Mouse (Mus musculus) neural tube, postnatal 0 days (tissue): Measurements from ENCODE around the gene Mob3a. TPM values are rescaled to one million over a fixed set of nuclear protein-coding genes. Genes with fewer than 3 reads are reported as not detected.

Source experiments
- polyA plus RNA-seq: library from polyadenylated mRNA; unstranded; fragments of >200 nt; fragmentation: Nextera tagmentation; extraction: Ambion mirVana; gene quantifications from 2 replicates; pipeline ENCODE4 v1.2.1, GENCODE M21; 2015

Mob3a gene
- 38.3 and 41.4 TPM in 2 replicates for polyA plus RNA-seq

DNA sequence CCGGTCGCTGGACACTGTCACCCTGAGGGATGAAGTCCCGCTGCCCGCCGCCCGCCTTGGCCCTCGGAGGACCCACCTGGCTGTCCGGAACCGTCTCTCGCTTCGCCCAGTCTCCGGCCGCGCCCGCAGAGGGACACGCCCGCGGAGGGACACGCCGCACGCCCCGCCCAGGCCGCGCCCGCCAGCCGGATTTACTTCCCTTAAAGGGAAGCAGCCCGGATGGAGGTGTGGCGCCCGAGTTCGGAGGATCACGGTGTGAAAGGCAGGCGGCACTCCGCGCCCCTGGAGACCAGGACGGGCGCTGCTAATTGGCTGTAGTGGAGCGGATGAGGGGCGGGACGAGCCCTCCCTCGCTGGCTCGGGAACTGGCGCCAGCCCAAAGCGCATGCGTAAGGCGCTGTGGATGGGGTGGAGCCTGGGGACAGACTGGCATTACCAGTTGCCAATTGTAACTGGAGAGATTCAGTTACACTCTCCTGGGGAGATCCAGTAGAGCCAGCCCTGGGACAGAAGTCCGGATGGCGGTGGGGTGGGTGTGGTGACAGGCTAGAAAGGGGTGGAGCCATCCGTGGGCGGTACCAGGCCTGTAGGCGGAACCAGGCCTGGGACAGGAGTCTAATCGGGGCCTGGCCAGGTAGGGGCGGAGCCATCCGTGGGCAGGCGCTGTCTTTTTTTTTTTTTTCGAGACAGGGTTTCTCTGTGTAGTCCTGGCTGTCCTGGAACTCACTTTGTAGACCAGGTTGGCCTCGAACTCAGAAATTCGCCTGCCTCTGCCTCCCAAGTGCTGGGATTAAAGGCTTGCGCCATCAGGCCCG, at the start of gene Mob3a, which contains the start of gene Izumo4:
Mob3a (minus strand) TSS at position 257 of the 815 bp plus-strand sequence.
Izumo4 (plus strand) TSS at position 464 of the 815 bp plus-strand sequence.

DNA sequence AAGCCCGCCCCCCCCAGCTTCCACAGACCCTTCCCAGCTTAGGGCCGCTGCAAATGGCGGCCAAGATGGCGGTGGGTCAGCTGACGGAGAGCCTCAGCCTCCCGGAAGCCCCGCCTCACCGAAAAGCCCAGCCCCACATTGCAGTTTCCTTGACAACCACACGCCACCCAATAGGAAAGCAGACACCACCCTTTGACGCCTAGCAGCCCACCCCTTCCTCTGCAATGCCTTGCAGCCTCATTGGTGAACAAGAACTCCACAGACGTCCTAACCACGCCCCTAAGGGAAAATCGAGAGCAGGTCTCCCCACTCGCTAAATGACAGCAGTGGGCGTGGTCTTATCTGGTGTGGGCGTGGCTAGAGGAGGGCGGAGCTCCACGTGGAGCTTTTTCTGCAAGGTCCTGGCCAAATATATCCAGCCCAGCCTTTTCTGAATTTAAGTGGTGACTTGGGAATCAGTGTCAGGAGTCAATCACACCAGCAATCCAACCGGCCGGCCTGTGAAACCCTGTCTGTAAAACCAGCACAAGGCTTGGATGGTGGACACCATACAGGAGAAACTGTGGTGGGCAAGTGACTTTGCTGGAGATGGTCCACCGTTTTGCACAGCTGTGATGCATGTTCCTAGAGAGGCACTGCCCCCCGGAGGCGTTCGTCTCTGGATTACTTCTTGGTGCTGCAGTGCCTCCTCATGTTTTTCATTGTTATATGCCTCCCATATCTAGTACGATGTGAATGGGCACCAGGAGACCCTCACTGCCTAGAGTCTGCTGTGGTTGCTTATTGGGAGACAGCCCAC, 40.6 kb upstream of the Mob3a start, which contains the start of gene Ap3d1:
Ap3d1 (minus strand) TSS at position 85 of the 799 bp plus-strand sequence.

DNA sequence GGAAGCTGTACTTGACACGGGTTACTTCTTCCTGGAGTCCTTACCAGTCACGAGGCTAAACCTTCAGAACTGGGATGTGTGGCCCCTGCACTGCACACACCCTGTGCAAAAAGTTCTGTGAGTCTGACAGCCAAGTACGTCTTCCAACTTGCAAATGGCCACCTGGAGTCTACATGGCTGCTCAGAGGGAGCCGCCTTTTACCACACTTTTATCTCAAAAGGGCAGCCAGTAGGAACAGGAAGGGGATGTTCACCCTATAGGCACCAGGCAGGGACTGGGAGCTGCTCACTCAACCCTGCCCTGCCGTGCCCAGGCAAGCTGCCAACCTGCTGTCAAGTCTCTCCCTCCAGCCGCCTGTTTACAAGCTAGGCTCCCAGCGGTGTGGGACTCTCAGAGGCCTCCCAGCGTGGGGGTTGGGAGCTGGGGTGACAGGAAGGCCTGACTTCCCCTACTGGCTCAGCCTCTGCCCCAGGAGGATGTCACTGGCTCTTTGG, 23.8 kb downstream of the Mob3a start, which contains the start of gene Mknk2:
Mknk2 (minus strand) TSS at position 171 of the 495 bp plus-strand sequence.

DNA sequence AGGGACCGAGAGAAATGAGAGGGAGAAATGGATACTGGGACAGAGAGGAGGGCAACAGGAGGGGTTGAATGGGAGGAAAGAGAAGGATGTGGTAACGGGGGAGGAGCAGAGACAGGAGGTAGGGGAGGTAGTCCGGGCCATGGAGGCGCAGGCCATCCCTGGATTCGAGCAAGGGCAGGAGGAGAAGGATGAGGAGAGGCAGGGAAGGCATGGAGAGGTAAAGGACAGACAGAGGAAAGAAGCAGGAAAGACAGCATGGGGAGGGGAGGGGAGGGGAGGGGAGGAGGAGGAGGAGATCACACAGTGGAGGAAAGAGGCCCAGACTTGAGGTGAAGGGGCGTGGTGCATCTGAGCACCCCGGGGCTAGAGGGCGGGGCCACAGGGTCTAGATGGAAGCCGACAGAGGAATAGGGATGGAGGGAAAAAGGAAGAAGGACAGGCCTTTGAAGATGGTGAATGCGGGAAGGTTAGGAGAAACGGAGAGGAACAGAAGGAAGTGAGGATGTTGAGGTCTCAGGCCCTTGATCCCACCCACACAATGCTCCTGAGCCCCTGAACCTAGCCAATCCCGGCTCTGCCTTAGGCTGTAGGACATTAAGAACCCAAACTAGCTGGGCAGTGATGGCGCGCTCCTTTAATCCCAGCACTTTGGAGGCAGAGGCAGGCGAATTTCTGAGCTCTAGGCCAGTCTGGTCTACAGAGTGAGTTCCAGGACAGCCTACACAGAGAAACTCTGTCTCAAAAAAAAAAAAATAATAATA, 44.7 kb downstream of the Mob3a start, which contains the start of gene Btbd2:
Btbd2 (minus strand) TSS at position 209 of the 761 bp plus-strand sequence.

Other genes starting within 250 kb of the Mob3a start
- 0.34 and 0.56 TPM in 2 replicates for gene Onecut3, start 207.1 kb downstream of the Mob3a start, polyA plus RNA-seq
- gene Atp8b3, start 162.9 kb downstream of the Mob3a start, polyA plus RNA-seq, result 0.65 and 1.3 TPM in 2 replicates
- 23.8 and 28.1 TPM in 2 replicates for gene Rexo1, start 140.4 kb downstream of the Mob3a start, polyA plus RNA-seq
- 6.8 and 7.9 TPM in 2 replicates for gene Klf16, start 124.7 kb downstream of the Mob3a start, polyA plus RNA-seq
- gene Abhd17a, start 111.6 kb downstream of the Mob3a start, polyA plus RNA-seq, result 231 and 233 TPM in 2 replicates
- 73.3 and 73.4 TPM in 2 replicates for gene Scamp4, start 99.1 kb downstream of the Mob3a start, polyA plus RNA-seq
- 3.3 and 5.1 TPM in 2 replicates for gene Adat3, start 99.1 kb downstream of the Mob3a start, polyA plus RNA-seq
- gene Gm49322, start 96.0 kb downstream of the Mob3a start, polyA plus RNA-seq, result 1.1 and 1.5 TPM in 2 replicates
- gene Csnk1g2, start 79.1 kb downstream of the Mob3a start, polyA plus RNA-seq, result 97.4 and 99.0 TPM in 2 replicates
- gene Btbd2, start 44.9 kb downstream of the Mob3a start, polyA plus RNA-seq, result 115 and 116 TPM in 2 replicates
- 39.0 and 43.5 TPM in 2 replicates for gene Mknk2, start 23.9 kb downstream of the Mob3a start, polyA plus RNA-seq
- gene Izumo4, start 207 bp upstream of the Mob3a start, polyA plus RNA-seq, result 42.0 and 58.3 TPM in 2 replicates
- 107 and 110 TPM in 2 replicates for gene Ap3d1, start 40.3 kb upstream of the Mob3a start, polyA plus RNA-seq
- gene Dot1l, start 53.2 kb upstream of the Mob3a start, polyA plus RNA-seq, result 11.0 and 15.3 TPM in 2 replicates
- 44.2 and 49.1 TPM in 2 replicates for gene Sf3a2, start 96.2 kb upstream of the Mob3a start, polyA plus RNA-seq
- 108 and 123 TPM in 2 replicates for gene Plekhj1, start 96.6 kb upstream of the Mob3a start, polyA plus RNA-seq
- gene Amh, start 103.3 kb upstream of the Mob3a start, polyA plus RNA-seq, result 0.21 and 0.27 TPM in 2 replicates
- 2.4 and 2.7 TPM in 2 replicates for gene Jsrp1, start 111.5 kb upstream of the Mob3a start, polyA plus RNA-seq
- gene Oaz1, start 124.7 kb upstream of the Mob3a start, polyA plus RNA-seq, result 1,152 and 1,281 TPM in 2 replicates
- gene Lingo3, start 142.1 kb upstream of the Mob3a start, polyA plus RNA-seq, result 28.9 and 30.1 TPM in 2 replicates
- 271 and 277 TPM in 2 replicates for gene Lsm7, start 153.2 kb upstream of the Mob3a start, polyA plus RNA-seq
- 79.8 and 90.2 TPM in 2 replicates for gene Sppl2b, start 153.3 kb upstream of the Mob3a start, polyA plus RNA-seq
- 0.10 and 0.27 TPM in 2 replicates for gene Tmprss9, start 169.9 kb upstream of the Mob3a start, polyA plus RNA-seq
- gene Timm13, start 199.0 kb upstream of the Mob3a start, polyA plus RNA-seq, result 389 and 390 TPM in 2 replicates
- 20.9 and 25.2 TPM in 2 replicates for gene Lmnb2, start 216.3 kb upstream of the Mob3a start, polyA plus RNA-seq
- 9.8 and 11.4 TPM in 2 replicates for gene Gadd45b, start 228.1 kb upstream of the Mob3a start, polyA plus RNA-seq